Mouse (Mus musculus) lung, adult 2 months (tissue): ENCODE measurements around the gene Tep1.

ENCODE experiments used
- CTCF ChIP-seq: fragments of 200-500 bp; IDR thresholded peaks from 2 replicates; pipeline ENCODE4 v1.5.1; 2011; ENCODE audit warnings: mild to moderate bottlenecking, low read length, control low read depth; ENCODE audit not compliant: insufficient read depth
- POLR2A ChIP-seq: fragments of 200-500 bp; IDR thresholded peaks from 2 replicates; pipeline ENCODE4 v1.6.1; 2011; ENCODE audit warnings: low read depth, mild to moderate bottlenecking, control low read depth, low read length, borderline replicate concordance; ENCODE audit errors: extremely low read depth

- TF ChIP-seq POLR2A = no peak
- TF ChIP-seq CTCF = no peak
These were observed 36.4 kb downstream of the Tep1 start for GRCm38 (mm10) chr14:50833964-50834363.
